Mouse (Mus musculus) liver, embryonic 18 days (tissue): ENCODE data around the gene Enah. TPM values are rescaled to one million over a fixed set of nuclear protein-coding genes. Genes with fewer than 3 reads are reported as not detected.

Experiments used
- polyA plus RNA-seq: library from polyadenylated mRNA; depleted of rRNA; stranded (reverse); fragments of >200 nt; gene quantifications from 2 replicates; pipeline ENCODE4 v1.2.3, GENCODE M21; 2012; rRNA removed

Enah gene
- 1.1 and 1.2 TPM in 2 replicates for polyA plus RNA-seq

DNA sequence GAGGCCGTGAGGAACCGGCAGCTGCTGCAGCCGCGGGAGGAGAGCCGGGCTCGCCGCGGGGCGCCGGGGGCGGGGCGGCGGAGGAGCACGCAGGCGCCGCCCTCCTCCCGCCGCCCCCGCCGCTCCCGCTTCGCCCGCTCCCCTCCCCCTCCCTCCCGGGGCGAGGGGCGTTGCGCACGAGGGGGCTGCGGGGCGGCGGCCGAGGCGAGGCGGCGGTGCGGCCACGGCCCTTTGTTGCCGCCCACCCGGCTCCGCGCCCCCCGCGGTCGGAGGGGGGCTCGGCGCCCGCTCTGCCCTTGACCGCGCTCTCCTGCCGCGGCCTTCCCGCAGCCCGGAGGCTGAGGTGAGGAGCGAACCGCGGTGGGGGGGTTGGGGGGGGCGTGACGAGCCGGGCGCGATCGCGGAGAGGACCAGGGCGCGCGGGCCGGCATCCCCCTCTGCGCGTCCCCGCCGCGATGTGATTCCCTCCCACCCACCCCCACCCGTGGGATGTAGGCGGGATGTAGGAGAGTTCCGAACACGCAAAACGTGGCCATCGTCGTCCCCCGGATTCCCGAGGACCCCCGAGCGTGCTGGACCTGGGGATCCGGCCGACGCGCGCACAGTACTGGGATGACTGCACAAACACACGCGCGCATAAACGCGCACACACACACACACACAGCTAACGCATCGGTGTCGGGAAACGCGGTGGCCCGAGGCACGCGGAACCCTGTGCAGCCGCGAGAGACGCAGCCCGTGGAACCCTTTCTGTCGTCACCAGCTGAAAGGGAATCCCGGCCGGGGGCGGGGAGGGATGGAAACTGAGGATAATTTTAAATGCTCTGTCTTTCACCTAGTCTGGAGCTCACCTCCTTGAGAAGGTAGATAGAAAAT lies at the start of gene Enah:
TSS of gene Enah (minus strand) at position 65 of the 876 bp plus-strand sequence.

Other genes with a start within 250 kb of the Enah start
- gene Lbr, start 176.9 kb downstream of the Enah start, polyA plus RNA-seq = 36.9 and 38.9 TPM in 2 replicates
- gene Srp9, start 104.7 kb upstream of the Enah start, polyA plus RNA-seq = 43.5 and 48.1 TPM in 2 replicates
- not detected in 2 replicates for gene Vmn1r1, start 144.5 kb upstream of the Enah start, polyA plus RNA-seq